Mouse (Mus musculus) ES-E14 (cell line): ENCODE measurements around the gene Batf. TPM values are rescaled to one million over a fixed set of nuclear protein-coding genes. Genes with fewer than 3 reads are reported as not detected.

ENCODE experiments used
- DNase-seq: peaks from one replicate; pipeline ENCODE4 v3.0.0-alpha.2; 2013; ENCODE audit warnings: low read depth, low spot score
- H3K27ac ChIP-seq: 2 replicates; pipeline ENCODE4 v1.5.1; 2012; ENCODE audit warnings: low read depth, mild to moderate bottlenecking, low read length, moderate library complexity, mixed read lengths; ENCODE audit not compliant: poor library complexity, insufficient read depth, severe bottlenecking
- H3K36me3 ChIP-seq: 2 replicates; pipeline ENCODE4 v1.6.1; 2012; ENCODE audit warnings: mild to moderate bottlenecking, low read length, moderate library complexity, mixed read lengths; ENCODE audit not compliant: control insufficient read depth, poor library complexity, insufficient read depth, severe bottlenecking
- H3K4me1 ChIP-seq, 2 experiments: fragments of 150-350 bp in 1 of 2; sonication (generic) in 1 of 2; 2 replicates each; pipeline ENCODE4 v1.6.1; 2012; ENCODE audit warnings: low read length in 2 of 2, mild to moderate bottlenecking in 1 of 2, mixed read lengths in 1 of 2; ENCODE audit not compliant: control insufficient read depth in 2 of 2, insufficient read depth in 2 of 2, poor library complexity in 1 of 2
- H3K4me3 ChIP-seq, 2 experiments: fragments of 150-350 bp in 1 of 2; sonication (generic) in 1 of 2; 2 replicates each; pipeline ENCODE4 v1.5.1; 2012; ENCODE audit warnings: low read length in 2 of 2, low read depth in 1 of 2, mild to moderate bottlenecking in 1 of 2, mixed read lengths in 1 of 2; ENCODE audit not compliant: insufficient read depth in 1 of 2, poor library complexity in 1 of 2, severe bottlenecking in 1 of 2
- H3K9ac ChIP-seq: 2 replicates; pipeline ENCODE4 v1.6.1; 2012; ENCODE audit warnings: low read depth, mild to moderate bottlenecking, low read length, mixed read lengths; ENCODE audit not compliant: poor library complexity, insufficient read depth, severe bottlenecking
- H3K9me3 ChIP-seq: fragments of 150-350 bp; sonication (generic); 2 replicates; pipeline ENCODE4 v1.6.1; 2012; ENCODE audit warnings: low read depth, mild to moderate bottlenecking, low read length; ENCODE audit not compliant: control insufficient read depth, insufficient read depth
- CHD2 ChIP-seq: IDR thresholded peaks from 2 replicates; pipeline ENCODE4 v1.6.1; 2014; ENCODE audit warnings: mild to moderate bottlenecking, low read depth, low read length, inconsistent platforms
- HCFC1 ChIP-seq: IDR thresholded peaks from 2 replicates; pipeline ENCODE4 v1.6.1; 2012; ENCODE audit warnings: low read length, inconsistent platforms, borderline replicate concordance; ENCODE audit not compliant: insufficient read depth
- MAFK ChIP-seq: IDR thresholded peaks from 2 replicates; pipeline ENCODE4 v1.6.1; 2014; ENCODE audit warnings: mild to moderate bottlenecking, low read depth, low read length, inconsistent platforms; ENCODE audit not compliant: insufficient read depth
- ZC3H11A ChIP-seq: IDR thresholded peaks from 2 replicates; pipeline ENCODE4 v1.6.1; 2012; ENCODE audit warnings: low read depth, mild to moderate bottlenecking, inconsistent platforms, low read length, borderline replicate concordance
- ZNF384 ChIP-seq: IDR thresholded peaks from 2 replicates; pipeline ENCODE4 v1.6.1; 2012; ENCODE audit warnings: low read depth, low read length, inconsistent platforms
- in situ Hi-C, 2 experiments: fragments of 600-800 bp; cut with MboI; formaldehyde crosslinking; loops; one replicate each; pipeline ENCODE4 v1.15.1; 2025; ENCODE audit warnings: low sequenced_read_pairs in 2 of 2, inconsistent platforms in 1 of 2; ENCODE audit not compliant: unreplicated experiment in 2 of 2
- total RNA-seq: library from RNA; depleted of rRNA; stranded (reverse); fragments of 300-350 nt; gene quantifications from 2 replicates; pipeline ENCODE4 v1.2.3, GENCODE M21; 2012

Gene Batf
- total RNA-seq, 1 experiment = 0.58 TPM

GRCm38 (mm10) chr12:85666112-85666511 is 20.4 kb upstream of the Batf start:
- DNase-seq = no peak
- no peak overlapping the region for H3K4me3 ChIP-seq
- H3K27ac ChIP-seq = no peak overlapping the region
- no peak for TF ChIP-seq ZC3H11A
- no peak for TF ChIP-seq ZNF384
- no peak for TF ChIP-seq HCFC1
- TF ChIP-seq CHD2 = no peak
- no peak for TF ChIP-seq MAFK
- no peaks in the 10 kb centered on the region for H3K36me3 ChIP-seq
- peaks cover 0 to 9% of the 10 kb centered on the region in 2 experiments; a peak in 1 of 4 replicates for H3K4me1 ChIP-seq
- in situ Hi-C loops = loop anchor here (10.0 to 25.0 kb wide), 3 partner anchors 154 to 329 kb away; partner anchors contain the start of gene Nek9 (in 1 of the 2)
- H3K9ac ChIP-seq = no peak overlapping the region
- no peaks in the 10 kb centered on the region for H3K9me3 ChIP-seq

GRCm38 (mm10) chr12:85667071-85667470 is 19.4 kb upstream of the Batf start:
- Histone ChIP-seq H3K27ac (no peak overlapping the region), H3K9me3 (no peaks in the 10 kb centered on the region), H3K4me1 (peaks cover 0 to 9% of the 10 kb centered on the region in 2 experiments; a peak in 1 of 4 replicates), H3K36me3 (no peaks in the 10 kb centered on the region), H3K4me3 (no peak overlapping the region), H3K9ac (no peak overlapping the region)
- in situ Hi-C loops = loop anchor here (10.0 to 25.0 kb wide), 3 partner anchors 155 to 330 kb away; partner anchors contain the start of gene Nek9 (in 1 of the 2)
- TF ChIP-seq ZC3H11A = no peak
- TF ChIP-seq CHD2 = no peak
- no peak for TF ChIP-seq HCFC1
- TF ChIP-seq MAFK = no peak
- no peak for TF ChIP-seq ZNF384
- no peak for DNase-seq

GRCm38 (mm10) chr12:85668696-85669095 is 17.8 kb upstream of the Batf start:
- H3K36me3 ChIP-seq = no peaks in the 10 kb centered on the region
- no peak overlapping the region for H3K27ac ChIP-seq
- no peak for DNase-seq
- H3K4me3 ChIP-seq = no peak overlapping the region
- no peak for TF ChIP-seq CHD2
- no peak for TF ChIP-seq HCFC1
- no peak for TF ChIP-seq ZNF384
- no peak for TF ChIP-seq ZC3H11A
- no peak for TF ChIP-seq MAFK
- peaks cover 0 to 9% of the 10 kb centered on the region in 2 experiments; a peak in 1 of 4 replicates for H3K4me1 ChIP-seq
- H3K9me3 ChIP-seq = no peaks in the 10 kb centered on the region
- in situ Hi-C loops = loop anchor here (10.0 to 25.0 kb wide), 3 partner anchors 156 to 331 kb away; partner anchors contain the start of gene Nek9 (in 1 of the 2)
- H3K9ac ChIP-seq = no peak overlapping the region

DNA sequence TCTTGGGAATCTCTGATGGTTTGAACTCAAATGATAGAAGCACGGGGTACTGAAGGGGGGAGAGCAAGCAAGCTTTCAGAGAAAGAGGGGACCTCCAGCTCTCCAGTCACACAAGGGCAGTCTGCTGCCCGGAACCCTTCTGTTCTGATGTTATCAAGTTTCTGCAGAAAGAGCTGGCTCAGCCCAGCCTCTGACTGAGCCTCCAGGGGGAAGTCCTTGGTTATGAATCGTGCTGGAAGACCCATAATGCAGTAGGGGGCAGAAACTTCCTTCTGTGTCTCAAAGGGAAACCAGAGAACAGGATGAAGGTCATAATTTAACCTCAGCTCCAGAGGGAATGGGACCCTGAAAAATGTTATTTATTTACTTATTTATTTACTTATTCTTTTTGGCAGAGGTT is 16.4 kb upstream of the Batf start:
- H3K4me1 ChIP-seq = peaks cover 0 to 9% of the 10 kb centered on the region in 2 experiments; a peak in 1 of 4 replicates

GRCm38 (mm10) chr12:85673914-85674313 is 12.6 kb upstream of the Batf start:
- H3K27ac ChIP-seq = no peak overlapping the region
- DNase-seq = no peak
- no peaks in the 10 kb centered on the region for H3K9me3 ChIP-seq
- H3K4me3 ChIP-seq = no peak overlapping the region
- TF ChIP-seq HCFC1 (no peak), MAFK (no peak), CHD2 (no peak), ZNF384 (no peak), ZC3H11A (no peak)
- H3K36me3 ChIP-seq = no peaks in the 10 kb centered on the region
- in situ Hi-C loops = loop anchor here in 1 of 2 experiments (25.0 kb wide), 2 partner anchors 162 to 337 kb away; partner anchors contain the start of gene Nek9
- no peak overlapping the region for H3K9ac ChIP-seq
- H3K4me1 ChIP-seq = no peaks in the 10 kb centered on the region

More for the DNA sequence above, 16.4 kb upstream of the Batf start:
- no peak overlapping the region for H3K27ac ChIP-seq
- in situ Hi-C loops = loop anchor here in 1 of 2 experiments (25.0 kb wide), 2 partner anchors 158 to 333 kb away; partner anchors contain the start of gene Nek9
- no peak overlapping the region for H3K9ac ChIP-seq
- no peak for DNase-seq
- H3K4me3 ChIP-seq = no peak overlapping the region
- no peaks in the 10 kb centered on the region for H3K36me3 ChIP-seq
- TF ChIP-seq ZNF384 = no peak
- TF ChIP-seq CHD2 = no peak
- TF ChIP-seq MAFK = no peak
- TF ChIP-seq ZC3H11A = no peak
- TF ChIP-seq HCFC1 = no peak
- no peaks in the 10 kb centered on the region for H3K9me3 ChIP-seq
